Mouse (Mus musculus) spleen, adult 2 months (tissue): ENCODE data around the gene Oasl2.

Experiments
- CTCF ChIP-seq: fragments of 200-500 bp; IDR thresholded peaks from 2 replicates; pipeline ENCODE4 v1.5.1; 2011; ENCODE audit warnings: mild to moderate bottlenecking, inconsistent platforms; ENCODE audit not compliant: insufficient read depth, insufficient read length, insufficient replicate concordance; ENCODE audit errors: extremely low read depth
- POLR2A ChIP-seq: fragments of 200-500 bp; IDR thresholded peaks from 2 replicates; pipeline ENCODE4 v1.6.1; 2011; ENCODE audit warnings: low read depth, low read length, inconsistent platforms

GRCm38 (mm10) chr5:114908598-114909305 lies 12.0 kb downstream of the Oasl2 start:
- TF ChIP-seq POLR2A (no peak), CTCF (no peak)
